Comparison of ENCODE assay signal across 10 mouse cellular contexts in genomic region chr1:72865900-72866299, GRCm38 (mm10). TPM values are rescaled to one million over a fixed set of nuclear protein-coding genes. Genes with fewer than 3 reads are reported as not detected.
DNase-seq lines count a peak whose midpoint lies in the region; ATAC-seq and TF ChIP-seq lines count a peak whose summit lies in the region.
"Had no signal": no experiment of that assay in that cellular context is flagged by ENCODE, and none has a peak within 500 bp of the region (broad histone marks: within the 10 kb centered on the region; RNA-seq: fewer than 3 reads in every experiment).

No protein-coding gene starts in this region.

- peak overlapping the region; percentile 25 for H3K4me2 ChIP-seq in forebrain, postnatal 0 days (ENCODE audit: low read depth)
- H3K4me2 ChIP-seq: heart, embryonic 13.5 days had no signal

- TF ChIP-seq CTCF in ES-Bruce4 (IDR thresholded peaks at IDR 0.05; ENCODE audit: low read depth, low read length) = peak; percentile 94
- TF ChIP-seq CTCF in forebrain, postnatal 0 days (IDR thresholded peaks at IDR 0.05; ENCODE audit: low read depth) = peak; percentile 97

- no peak overlapping the region for H3K27ac ChIP-seq in ES-Bruce4 (ENCODE audit: insufficient read depth, low read length)
- no peak overlapping the region for H3K27ac ChIP-seq in forebrain, postnatal 0 days (ENCODE audit: low read depth, low read length)
- H3K27ac ChIP-seq: heart, embryonic 13.5 days had no signal

- DNase-seq in A20 (ENCODE audit: low read depth, low spot score) = peak; percentile 63
- DNase-seq in cerebellum, adult 8-10 months = peak; percentile 85
- DNase-seq in forebrain, postnatal 0 days = peak; percentile 90
- peak; percentile 75 to 78 for DNase-seq in kidney, postnatal 25 days
- DNase-seq in right cerebral cortex, postnatal 14 days = peak; percentile 81

- H3K4me3 ChIP-seq in ES-Bruce4 (ENCODE audit: low read depth, low read length) = no peak overlapping the region
- no peak overlapping the region for H3K4me3 ChIP-seq in forebrain, postnatal 0 days (ENCODE audit: low read depth, low read length)
- H3K4me3 ChIP-seq: heart, embryonic 13.5 days had no signal

- H3K9me3 ChIP-seq in ES-Bruce4 (replicated peaks; ENCODE audit: control insufficient read depth, insufficient read depth, low read length, poor library complexity, severe bottlenecking) = no peaks in the 10 kb centered on the region
- H3K9me3 ChIP-seq in forebrain, postnatal 0 days (ENCODE audit: low read length) = no peaks in the 10 kb centered on the region
- H3K9me3 ChIP-seq: heart, embryonic 13.5 days had no signal

- no peak for TF ChIP-seq POLR2A in ES-Bruce4 (IDR thresholded peaks at IDR 0.05; ENCODE audit: insufficient read depth, low read length)

- no peak for TF ChIP-seq EP300 in ES-Bruce4 (IDR thresholded peaks at IDR 0.05; ENCODE audit: insufficient read depth, low read depth, low read length)

- H3K27me3 ChIP-seq in ES-Bruce4 (ENCODE audit: control insufficient read depth, insufficient read depth, low read length, poor library complexity, severe bottlenecking) = no peaks in the 10 kb centered on the region
- H3K27me3 ChIP-seq in forebrain, postnatal 0 days (ENCODE audit: insufficient read depth, low read length) = no peaks in the 10 kb centered on the region
- H3K27me3 ChIP-seq: heart, embryonic 13.5 days had no signal

- 8% methylated on average over 6 of the region's 6 CpGs for WGBS in forebrain, postnatal 0 days

- no peak overlapping the region for H3K9ac ChIP-seq in ES-Bruce4 (ENCODE audit: low read depth, poor library complexity, severe bottlenecking)
- peak overlapping the region; percentile 6; the same call in 1 of the 2 replicates for H3K9ac ChIP-seq in forebrain, postnatal 0 days
- H3K9ac ChIP-seq: heart, embryonic 13.5 days had no signal

- no peaks in the 10 kb centered on the region for H3K4me1 ChIP-seq in ES-Bruce4 (ENCODE audit: control insufficient read depth, insufficient read depth, low read length)
- peaks cover 7% of the 10 kb centered on the region; the same call in 1 of the 2 replicates for H3K4me1 ChIP-seq in forebrain, postnatal 0 days (ENCODE audit: insufficient read depth)

- no peaks in the 10 kb centered on the region for H3K36me3 ChIP-seq in ES-Bruce4 (ENCODE audit: control insufficient read depth, insufficient read depth, low read length, poor library complexity, severe bottlenecking)
- H3K36me3 ChIP-seq in forebrain, postnatal 0 days (ENCODE audit: insufficient read depth) = no peaks in the 10 kb centered on the region; the same call in 1 of the 2 replicates

- ATAC-seq in forebrain, postnatal 0 days = peak; percentile 73
- peak; percentile 54 for ATAC-seq in megakaryocyte progenitor cell, adult 5-6 weeks (replicated peaks; ENCODE audit: poor library complexity)
- no peak for ATAC-seq in erythroid progenitor cell, adult 5-6 weeks (replicated peaks; ENCODE audit: low FRiP score, poor library complexity, severe bottlenecking)

RNA-seq across cellular contexts. Expression of gene Igfbp5, which starts 8.8 kb away (rescaled TPM):
- polyA plus RNA-seq in ES-Bruce4 (2011; ENCODE audit: insufficient read depth, insufficient read length, low read depth, missing spikeins) = 0.99 TPM in 2 replicates
- total RNA-seq in forebrain, postnatal 0 days (2014; rRNA removed) = 68.2 and 104 TPM in 2 replicates
- 26.1 and 36.2 TPM in 2 replicates for polyA plus RNA-seq in forebrain, postnatal 0 days (2015; fragmentation: Nextera tagmentation; extraction: Ambion mirVana)
- total RNA-seq in megakaryocyte progenitor cell, adult 5-6 weeks (2015) = 0.20 and 0.39 TPM in 2 replicates
- total RNA-seq in megakaryocyte progenitor cell, adult 5-6 weeks (2017) = 0.07 and 0.12 TPM in 2 replicates
- total RNA-seq in erythroid progenitor cell, adult 5-6 weeks (2015; ENCODE audit: low replicate concordance) = 6.5 and 10.1 TPM in 2 replicates
- 4.6 and 4.7 TPM in 2 replicates for total RNA-seq in erythroid progenitor cell, adult 5-6 weeks (2017; ENCODE audit: low replicate concordance)

RNA-seq across cellular contexts. Expression of gene Igfbp2, which starts 41.6 kb away (rescaled TPM):
- 537 and 588 TPM in 2 replicates for polyA plus RNA-seq in ES-Bruce4 (2011; ENCODE audit: insufficient read depth, insufficient read length, low read depth, missing spikeins)
- 311 and 330 TPM in 2 replicates for total RNA-seq in forebrain, postnatal 0 days (2014; rRNA removed)
- 341 and 409 TPM in 2 replicates for polyA plus RNA-seq in forebrain, postnatal 0 days (2015; fragmentation: Nextera tagmentation; extraction: Ambion mirVana)
- not detected in 2 replicates for total RNA-seq in megakaryocyte progenitor cell, adult 5-6 weeks (2015)
- total RNA-seq in megakaryocyte progenitor cell, adult 5-6 weeks (2017) = not detected in 2 replicates
- not detected in 2 replicates for total RNA-seq in erythroid progenitor cell, adult 5-6 weeks (2015; ENCODE audit: low replicate concordance)
- not detected in 2 replicates for total RNA-seq in erythroid progenitor cell, adult 5-6 weeks (2017; ENCODE audit: low replicate concordance)
- total RNA-seq: neutrophil, adult 5-6 weeks had no signal

Comparison
In these comparisons a context has a peak if more than half of its experiments do, and no peak if none do; other contexts are left out.
1. RNA of gene Igfbp2, which starts 41.6 kb away (total RNA-seq): 311 to 330 TPM in forebrain, postnatal 0 days; not detected in megakaryocyte progenitor cell, adult 5-6 weeks and not detected in erythroid progenitor cell, adult 5-6 weeks; every median in the first group is over 100 times any median in the second.
2. Peak in every context shown above with its lines, with median percentiles within 50 percentile points of each other: DNase-seq.